Mouse (Mus musculus) cerebellum, adult 8-10 months (tissue): Measurements from ENCODE around the gene Mgat1.
"Not testable (repeated sequence)": the region's sequence is repeated elsewhere in the genome, so short reads cannot be mapped to it uniquely, and the experiment has no call there.

Experiments used
- DNase-seq: peaks from one replicate; pipeline ENCODE4 v3.0.0; 2022

Gene Mgat1

GRCm38 (mm10) chr11:49243727-49244594, at the start of gene Mgat1:
TSS of gene Mgat1 (plus strand) at chr11:49244191.
- peak; percentile 80 for DNase-seq

GRCm38 (mm10) chr11:49194771-49195170, 49.2 kb upstream of the Mgat1 start:
- DNase-seq = not testable (repeated sequence)

GRCm38 (mm10) chr11:49195819-49196322, 48.1 kb upstream of the Mgat1 start:
- no peak for DNase-seq

GRCm38 (mm10) chr11:49200666-49201065, 43.3 kb upstream of the Mgat1 start:
- DNase-seq = no peak

- DNase-seq = no peak
Observed at GRCm38 (mm10) chr11:49201142-49201541, 42.8 kb upstream of the Mgat1 start.

- DNase-seq = no peak
Observed at GRCm38 (mm10) chr11:49202071-49202470, 41.9 kb upstream of the Mgat1 start.

GRCm38 (mm10) chr11:49202523-49203061, 41.4 kb upstream of the Mgat1 start:
- no peak for DNase-seq

GRCm38 (mm10) chr11:49203129-49203768, 40.7 kb upstream of the Mgat1 start, which contains the start of gene Zfp62:
TSS of gene Zfp62 (plus strand) at chr11:49203292.
- DNase-seq = peak; percentile 92

- DNase-seq = peak; percentile 16
Observed at GRCm38 (mm10) chr11:49203771-49204497, 40.1 kb upstream of the Mgat1 start.

- no peak for DNase-seq
Observed at GRCm38 (mm10) chr11:49205080-49205590, 38.9 kb upstream of the Mgat1 start.

- no peak for DNase-seq
Observed at GRCm38 (mm10) chr11:49207495-49207894, 36.5 kb upstream of the Mgat1 start.

GRCm38 (mm10) chr11:49212577-49212976, 31.4 kb upstream of the Mgat1 start:
- no peak for DNase-seq

GRCm38 (mm10) chr11:49213505-49213904, 30.5 kb upstream of the Mgat1 start:
- no peak for DNase-seq

GRCm38 (mm10) chr11:49219271-49219670, 24.7 kb upstream of the Mgat1 start:
- no peak for DNase-seq

- no peak for DNase-seq
Observed at GRCm38 (mm10) chr11:49224455-49224854, 19.5 kb upstream of the Mgat1 start.

GRCm38 (mm10) chr11:49232781-49233180, 11.2 kb upstream of the Mgat1 start:
- no peak for DNase-seq

- DNase-seq = no peak
Observed at GRCm38 (mm10) chr11:49235459-49236207, 8.4 kb upstream of the Mgat1 start.

- no peak for DNase-seq
Observed at GRCm38 (mm10) chr11:49236891-49237290, 7.1 kb upstream of the Mgat1 start.

- no peak for DNase-seq
Observed at GRCm38 (mm10) chr11:49237532-49237931, 6.5 kb upstream of the Mgat1 start.

- no peak for DNase-seq
Observed at GRCm38 (mm10) chr11:49240310-49240709, 3.7 kb upstream of the Mgat1 start.

GRCm38 (mm10) chr11:49240874-49241273, 3.1 kb upstream of the Mgat1 start:
- no peak for DNase-seq

GRCm38 (mm10) chr11:49241471-49241870, 2.5 kb upstream of the Mgat1 start:
- DNase-seq = no peak
